Mouse (Mus musculus): Measurements from ENCODE around the gene Cldn7. TPM values are rescaled to one million over a fixed set of nuclear protein-coding genes. Genes with fewer than 3 reads are reported as not detected.
"Not testable (repeated sequence)": the region's sequence is repeated elsewhere in the genome, so short reads cannot be mapped to it uniquely, and the experiment has no call there.

Gene Cldn7
- polyA plus RNA-seq (2014; fragmentation: Nextera tagmentation; extraction: Ambion mirVana) = 17.1 and 22.0 TPM in 2 replicates

GRCm38 (mm10) chr11:69964650-69965270 lies at the start of gene Cldn7:
TSS of gene Cldn7 (plus strand) at chr11:69964779.
- H3K4me3 ChIP-seq (ENCODE audit: low read depth, low read length) = peak within 1 kb of the TSS; percentile 34
- ATAC-seq (replicated peaks; ENCODE audit: insufficient number of reproducible peaks, low FRiP score, low TSS enrichment, low read depth) = no peak
- no peaks in the 10 kb centered on the region; the same call in 1 of the 2 replicates for H3K36me3 ChIP-seq (replicated peaks; ENCODE audit: control insufficient read depth, insufficient read depth, low read depth, low read length)
- WGBS = 9% methylated on average over 24 of the region's 24 CpGs
- no peaks in the 10 kb centered on the region for H3K9me3 ChIP-seq (replicated peaks; ENCODE audit: control insufficient read depth, low read length)
- peak within 1 kb of the TSS; percentile 25 for H3K4me2 ChIP-seq (ENCODE audit: low read depth, low read length)
- peaks cover 43% of the 10 kb centered on the region for H3K27me3 ChIP-seq (ENCODE audit: control insufficient read depth, insufficient read depth, low read length)
- peaks cover 3% of the 10 kb centered on the region; the same call in 1 of the 2 replicates for H3K4me1 ChIP-seq (ENCODE audit: control insufficient read depth, insufficient read depth, low read length)
- H3K27ac ChIP-seq (replicated peaks; ENCODE audit: low read depth, low read length) = no peak within 1 kb of the TSS
- DNase-seq (ENCODE audit: low spot score) = no peak
- H3K9ac ChIP-seq (replicated peaks; ENCODE audit: low read length) = no peak within 1 kb of the TSS

DNA sequence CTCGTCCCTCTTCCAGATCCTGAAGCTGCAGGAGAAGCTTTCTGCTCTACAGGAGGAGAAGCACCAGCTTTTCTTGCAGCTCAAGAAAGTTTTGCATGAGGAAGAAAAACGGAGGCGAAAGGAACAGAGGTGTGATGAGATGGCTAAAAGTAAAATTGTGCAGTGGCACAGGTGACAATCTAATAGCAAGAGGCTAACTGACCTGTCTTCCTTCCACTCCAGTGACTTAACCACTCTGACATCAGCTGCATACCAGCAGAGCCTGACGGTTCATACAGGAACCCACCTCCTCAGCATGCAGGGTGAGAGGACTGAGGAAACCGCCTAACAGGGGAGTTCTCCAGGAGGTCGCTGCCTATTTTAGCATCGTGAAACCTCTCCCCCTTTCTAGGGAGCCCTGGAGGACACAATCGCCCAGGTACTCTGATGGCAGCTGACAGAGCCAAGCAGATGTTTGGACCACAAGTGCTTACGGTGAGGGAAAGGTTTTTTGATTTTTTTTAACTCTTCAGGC lies 49.6 kb upstream of the Cldn7 start:
- Histone ChIP-seq H3K27me3 (ENCODE audit: control insufficient read depth, insufficient read depth, low read length) (no peaks in the 10 kb centered on the region), H3K4me3 (ENCODE audit: low read depth, low read length) (peak overlapping the region; percentile 86), H3K9ac (replicated peaks; ENCODE audit: low read length) (peak overlapping the region; percentile 91), H3K36me3 (replicated peaks; ENCODE audit: control insufficient read depth, insufficient read depth, low read depth, low read length) (peaks cover 35% of the 10 kb centered on the region), H3K4me2 (ENCODE audit: low read depth, low read length) (peak overlapping the region; percentile 98), H3K4me1 (ENCODE audit: control insufficient read depth, insufficient read depth, low read length) (peaks cover 12% of the 10 kb centered on the region), H3K9me3 (replicated peaks; ENCODE audit: control insufficient read depth, low read length) (no peaks in the 10 kb centered on the region), H3K27ac (replicated peaks; ENCODE audit: low read depth, low read length) (peak overlapping the region; percentile 8; the same call in 1 of the 2 replicates)
- DNase-seq (ENCODE audit: low spot score) (no peak), ATAC-seq (replicated peaks; ENCODE audit: insufficient number of reproducible peaks, low FRiP score, low TSS enrichment, low read depth) (no peak)
- WGBS = 34% methylated on average over 9 of the region's 9 CpGs

DNA sequence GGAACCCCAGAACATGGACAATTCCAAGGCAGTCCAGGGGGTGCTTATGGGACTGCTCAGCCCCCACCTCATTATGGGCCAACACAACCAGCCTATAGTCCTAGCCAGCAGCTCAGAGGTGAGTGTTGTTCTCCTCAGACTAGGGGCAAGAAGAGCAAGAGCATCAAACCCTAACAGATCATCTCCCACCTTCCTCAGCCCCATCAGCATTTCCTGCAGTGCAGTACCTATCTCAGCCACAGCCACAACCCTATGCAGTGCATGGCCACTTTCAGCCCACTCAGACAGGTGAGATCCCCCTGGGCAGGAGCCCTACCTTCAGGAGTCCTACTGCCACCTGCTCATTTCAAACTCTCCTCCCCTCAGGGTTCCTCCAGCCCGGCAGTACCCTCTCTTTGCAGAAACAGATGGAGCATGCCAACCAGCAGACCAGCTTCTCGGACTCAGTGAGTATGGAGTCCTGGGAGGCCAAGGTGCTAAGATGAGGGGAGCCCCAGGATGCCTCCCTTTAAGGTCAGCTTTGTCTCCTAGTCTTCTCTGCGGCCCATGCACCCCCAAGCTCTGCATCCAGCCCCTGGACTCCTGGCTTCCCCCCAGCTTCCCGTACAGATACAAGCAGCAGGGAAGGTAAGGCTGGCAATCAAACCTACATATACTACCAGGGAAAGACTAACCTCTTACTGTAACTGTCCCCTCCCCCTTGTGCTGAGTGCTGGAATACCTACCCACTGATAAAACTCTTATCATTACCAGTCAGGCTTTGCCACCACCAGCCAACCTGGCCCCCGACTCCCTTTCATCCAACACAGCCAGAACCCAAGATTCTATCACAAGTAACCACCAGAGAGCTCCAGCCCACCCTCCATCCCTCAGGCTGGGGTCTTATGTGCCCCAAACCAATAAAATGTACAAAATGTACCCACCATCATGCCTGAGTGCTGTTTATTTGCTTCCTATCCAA lies 48.6 kb upstream of the Cldn7 start:
- Histone ChIP-seq H3K4me3 (ENCODE audit: low read depth, low read length) (0 out of 2 replicates have a peak overlapping the region, but pooled peaks have one; percentile 5), H3K9ac (replicated peaks; ENCODE audit: low read length) (no peak overlapping the region; the same call in 1 of the 2 replicates), H3K27me3 (ENCODE audit: control insufficient read depth, insufficient read depth, low read length) (no peaks in the 10 kb centered on the region), H3K27ac (replicated peaks; ENCODE audit: low read depth, low read length) (no peak overlapping the region), H3K4me2 (ENCODE audit: low read depth, low read length) (0 out of 2 replicates have a peak overlapping the region, but pooled peaks have one; percentile 1), H3K9me3 (replicated peaks; ENCODE audit: control insufficient read depth, low read length) (no peaks in the 10 kb centered on the region), H3K4me1 (ENCODE audit: control insufficient read depth, insufficient read depth, low read length) (peaks cover 12% of the 10 kb centered on the region), H3K36me3 (replicated peaks; ENCODE audit: control insufficient read depth, insufficient read depth, low read depth, low read length) (peaks cover 29% of the 10 kb centered on the region)
- DNase-seq (ENCODE audit: low spot score) (no peak), ATAC-seq (replicated peaks; ENCODE audit: insufficient number of reproducible peaks, low FRiP score, low TSS enrichment, low read depth) (no peak)
- 61% methylated on average over 5 of the region's 5 CpGs for WGBS

GRCm38 (mm10) chr11:69916652-69917378 lies 47.8 kb upstream of the Cldn7 start:
- not testable (repeated sequence) for H3K9ac ChIP-seq (replicated peaks; ENCODE audit: low read length); H3K9me3 ChIP-seq (replicated peaks; ENCODE audit: control insufficient read depth, low read length); H3K4me3 ChIP-seq (ENCODE audit: low read depth, low read length); H3K27me3 ChIP-seq (ENCODE audit: control insufficient read depth, insufficient read depth, low read length); ATAC-seq (replicated peaks; ENCODE audit: insufficient number of reproducible peaks, low FRiP score, low TSS enrichment, low read depth); H3K27ac ChIP-seq (replicated peaks; ENCODE audit: low read depth, low read length); H3K4me2 ChIP-seq (ENCODE audit: low read depth, low read length); DNase-seq (ENCODE audit: low spot score)
- 71% methylated on average over 7 of the region's 7 CpGs for WGBS
- Histone ChIP-seq H3K36me3 (replicated peaks; ENCODE audit: control insufficient read depth, insufficient read depth, low read depth, low read length) (peaks cover 26% of the 10 kb centered on the region), H3K4me1 (ENCODE audit: control insufficient read depth, insufficient read depth, low read length) (peaks cover 12% of the 10 kb centered on the region)

- peaks cover 22% of the 10 kb centered on the region for H3K36me3 ChIP-seq (replicated peaks; ENCODE audit: control insufficient read depth, insufficient read depth, low read depth, low read length)
- DNase-seq (ENCODE audit: low spot score) (no peak), ATAC-seq (replicated peaks; ENCODE audit: insufficient number of reproducible peaks, low FRiP score, low TSS enrichment, low read depth) (no peak)
- no peaks in the 10 kb centered on the region for H3K9me3 ChIP-seq (replicated peaks; ENCODE audit: control insufficient read depth, low read length)
- 83% methylated on average over 8 of the region's 8 CpGs for WGBS
- H3K4me3 ChIP-seq (ENCODE audit: low read depth, low read length) = no peak overlapping the region
- no peaks in the 10 kb centered on the region for H3K27me3 ChIP-seq (ENCODE audit: control insufficient read depth, insufficient read depth, low read length)
- H3K9ac ChIP-seq (replicated peaks; ENCODE audit: low read length) = no peak overlapping the region
- no peak overlapping the region for H3K4me2 ChIP-seq (ENCODE audit: low read depth, low read length)
- H3K4me1 ChIP-seq (ENCODE audit: control insufficient read depth, insufficient read depth, low read length) = peaks cover 12% of the 10 kb centered on the region
- H3K27ac ChIP-seq (replicated peaks; ENCODE audit: low read depth, low read length) = no peak overlapping the region
Observed at GRCm38 (mm10) chr11:69917379-69917948, 47.1 kb upstream of the Cldn7 start.

DNA sequence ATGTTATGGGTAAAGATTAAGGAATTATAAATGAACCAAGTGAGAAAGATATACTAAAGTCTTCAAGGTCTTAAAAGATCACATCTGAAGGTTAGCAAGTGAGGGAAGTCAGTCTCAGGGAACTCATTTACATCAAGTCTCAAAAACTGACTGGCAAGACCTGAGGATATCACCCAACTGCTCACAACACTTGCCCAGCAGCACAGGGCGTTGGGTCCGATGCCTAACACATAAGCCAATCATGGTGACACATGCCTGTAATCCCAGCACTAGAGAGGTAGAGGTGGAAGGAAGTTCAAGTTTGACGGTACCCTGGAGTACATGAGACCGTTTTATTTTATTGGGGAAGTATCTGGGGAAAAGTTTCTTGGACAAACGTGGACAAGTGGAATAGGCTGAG lies 46.5 kb upstream of the Cldn7 start:
- Histone ChIP-seq H3K4me2 (ENCODE audit: low read depth, low read length) (no peak overlapping the region), H3K27me3 (ENCODE audit: control insufficient read depth, insufficient read depth, low read length) (no peaks in the 10 kb centered on the region), H3K4me1 (ENCODE audit: control insufficient read depth, insufficient read depth, low read length) (peaks cover 12% of the 10 kb centered on the region), H3K9ac (replicated peaks; ENCODE audit: low read length) (no peak overlapping the region), H3K9me3 (replicated peaks; ENCODE audit: control insufficient read depth, low read length) (no peaks in the 10 kb centered on the region), H3K27ac (replicated peaks; ENCODE audit: low read depth, low read length) (no peak overlapping the region), H3K36me3 (replicated peaks; ENCODE audit: control insufficient read depth, insufficient read depth, low read depth, low read length) (peaks cover 22% of the 10 kb centered on the region), H3K4me3 (ENCODE audit: low read depth, low read length) (no peak overlapping the region)
- WGBS = 85% methylated on average over 5 of the region's 5 CpGs
- no peak for DNase-seq (ENCODE audit: low spot score)
- no peak for ATAC-seq (replicated peaks; ENCODE audit: insufficient number of reproducible peaks, low FRiP score, low TSS enrichment, low read depth)

- peaks cover 22% of the 10 kb centered on the region for H3K36me3 ChIP-seq (replicated peaks; ENCODE audit: control insufficient read depth, insufficient read depth, low read depth, low read length)
Observed at GRCm38 (mm10) chr11:69919053-69919452, 45.5 kb upstream of the Cldn7 start.

More at GRCm38 (mm10) chr11:69919053-69919452, 45.5 kb upstream of the Cldn7 start:
- WGBS = 84% methylated on average over 9 of the region's 9 CpGs
- DNase-seq (ENCODE audit: low spot score) (no peak), ATAC-seq (replicated peaks; ENCODE audit: insufficient number of reproducible peaks, low FRiP score, low TSS enrichment, low read depth) (no peak)
- Histone ChIP-seq H3K4me3 (ENCODE audit: low read depth, low read length) (peak overlapping the region; percentile 97), H3K27ac (replicated peaks; ENCODE audit: low read depth, low read length) (no peak overlapping the region), H3K9ac (replicated peaks; ENCODE audit: low read length) (peak overlapping the region; percentile 11; the same call in 1 of the 2 replicates), H3K27me3 (ENCODE audit: control insufficient read depth, insufficient read depth, low read length) (no peaks in the 10 kb centered on the region), H3K4me1 (ENCODE audit: control insufficient read depth, insufficient read depth, low read length) (peaks cover 12% of the 10 kb centered on the region), H3K4me2 (ENCODE audit: low read depth, low read length) (peak overlapping the region; percentile 82), H3K9me3 (replicated peaks; ENCODE audit: control insufficient read depth, low read length) (no peaks in the 10 kb centered on the region)
